Mouse (Mus musculus) megakaryocyte, embryonic 14.5 days (primary cell): ENCODE results near the gene St6gal1.

ENCODE experiments used
- FLI1 ChIP-seq: IDR thresholded peaks from 2 replicates; pipeline ENCODE4 v1.6.1; 2012; ENCODE audit warnings: low read length, inconsistent platforms, mixed read lengths
- GATA1 ChIP-seq: IDR thresholded peaks from 3 replicates; pipeline ENCODE4 v1.6.1; 2012; ENCODE audit warnings: mixed read lengths, low read length, inconsistent platforms, borderline replicate concordance

DNA sequence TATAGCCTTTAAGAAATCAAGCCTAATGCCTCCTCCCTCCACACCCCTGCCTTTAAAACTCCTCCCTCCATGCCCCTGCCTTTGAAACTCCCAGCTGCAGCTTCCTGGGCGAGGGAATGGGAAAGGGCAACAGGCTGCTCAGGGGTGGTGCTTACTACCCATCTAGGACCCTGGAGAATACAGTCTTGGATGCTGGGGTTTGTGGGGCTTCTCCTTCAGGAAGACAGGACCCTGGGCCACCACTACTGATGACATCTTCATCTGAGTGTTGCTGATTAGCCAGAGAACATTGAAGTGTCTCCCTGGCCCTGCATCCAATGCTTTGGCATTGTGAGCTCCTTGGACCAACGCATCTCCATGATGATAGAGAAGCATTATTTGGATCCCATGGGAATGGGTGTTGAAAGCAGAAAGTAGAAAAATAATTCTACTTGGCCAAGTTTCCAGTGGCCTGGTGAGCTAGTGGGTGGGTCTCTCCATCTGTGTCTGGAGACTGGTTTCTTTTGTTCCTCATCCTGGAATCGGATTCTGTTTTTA is 137.0 kb downstream of the St6gal1 start:
- no peak for TF ChIP-seq GATA1
- no peak for TF ChIP-seq FLI1
